In genomic region chr14:20700362-20700761, GRCm38 (mm10) we compare ENCODE assay signal across 11 mouse cellular contexts.
"Had no signal": no experiment of that assay in that cellular context is flagged by ENCODE, and none has a peak within 500 bp of the region (broad histone marks: within the 10 kb centered on the region; RNA-seq: fewer than 3 reads in every experiment).

No protein-coding gene starts in this region.

- H3K27ac ChIP-seq: limb, embryonic 15.5 days; liver, embryonic 12.5 days; stomach, embryonic 15.5 days had no signal

- H3K9me3 ChIP-seq: limb, embryonic 15.5 days; liver, embryonic 12.5 days; stomach, embryonic 15.5 days had no signal

- H3K4me3 ChIP-seq: limb, embryonic 15.5 days; liver, embryonic 12.5 days; stomach, embryonic 15.5 days had no signal

- H3K9ac ChIP-seq: limb, embryonic 15.5 days; liver, embryonic 12.5 days; lung, embryonic 14.5 days; stomach, embryonic 15.5 days had no signal

- H3K27me3 ChIP-seq: limb, embryonic 15.5 days; liver, embryonic 12.5 days; stomach, embryonic 15.5 days had no signal

- ATAC-seq: liver, embryonic 12.5 days had no signal

- H3K4me2 ChIP-seq: limb, embryonic 15.5 days; liver, embryonic 12.5 days; stomach, embryonic 15.5 days had no signal

- DNase-seq: kidney, postnatal 25 days; layer of hippocampus, postnatal 36 days; lung, embryonic 14.5 days; lung, postnatal 10 days; lung, postnatal 4 days; right cerebral cortex, postnatal 14 days; thymus, adult 2 months; thymus, postnatal 25 days had no signal
